Mouse (Mus musculus) adrenal gland, postnatal 25 days (tissue): Measurements from ENCODE around the gene Nphs1. TPM values are rescaled to one million over a fixed set of nuclear protein-coding genes. Genes with fewer than 3 reads are reported as not detected.
"Not testable (repeated sequence)": the region's sequence is repeated elsewhere in the genome, so short reads cannot be mapped to it uniquely, and the experiment has no call there.

Experiments
- DNase-seq: peaks from one replicate; pipeline ENCODE4 v3.0.0; 2021; ENCODE audit warnings: mixed read lengths
- total RNA-seq: library from RNA; stranded (reverse); gene quantifications from 2 replicates; pipeline ENCODE4 v1.2.3, GENCODE M21; 2021

Nphs1 gene
- total RNA-seq, 1 experiment from 2014 or later, result not detected

DNA sequence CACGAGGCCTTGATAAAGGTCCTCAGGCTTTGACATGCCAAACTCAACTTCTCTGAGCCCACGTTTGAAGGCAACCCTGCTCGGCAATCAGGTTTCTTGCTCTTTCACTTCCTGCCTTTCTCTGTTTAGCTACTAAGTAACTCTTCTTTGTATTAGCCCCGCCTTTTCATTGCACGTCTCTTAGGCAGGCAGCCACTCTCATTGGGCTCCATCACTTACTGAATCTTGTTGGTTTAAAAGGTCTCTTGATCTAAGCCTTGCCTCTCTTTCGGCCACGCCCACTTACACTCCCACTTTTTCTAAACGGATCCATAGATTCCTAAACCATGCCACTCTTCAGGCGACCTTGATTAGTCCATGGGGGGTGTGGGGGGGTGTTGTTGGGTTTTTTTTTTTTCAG lies 14.4 kb upstream of the Nphs1 start:
- no peak for DNase-seq

DNA sequence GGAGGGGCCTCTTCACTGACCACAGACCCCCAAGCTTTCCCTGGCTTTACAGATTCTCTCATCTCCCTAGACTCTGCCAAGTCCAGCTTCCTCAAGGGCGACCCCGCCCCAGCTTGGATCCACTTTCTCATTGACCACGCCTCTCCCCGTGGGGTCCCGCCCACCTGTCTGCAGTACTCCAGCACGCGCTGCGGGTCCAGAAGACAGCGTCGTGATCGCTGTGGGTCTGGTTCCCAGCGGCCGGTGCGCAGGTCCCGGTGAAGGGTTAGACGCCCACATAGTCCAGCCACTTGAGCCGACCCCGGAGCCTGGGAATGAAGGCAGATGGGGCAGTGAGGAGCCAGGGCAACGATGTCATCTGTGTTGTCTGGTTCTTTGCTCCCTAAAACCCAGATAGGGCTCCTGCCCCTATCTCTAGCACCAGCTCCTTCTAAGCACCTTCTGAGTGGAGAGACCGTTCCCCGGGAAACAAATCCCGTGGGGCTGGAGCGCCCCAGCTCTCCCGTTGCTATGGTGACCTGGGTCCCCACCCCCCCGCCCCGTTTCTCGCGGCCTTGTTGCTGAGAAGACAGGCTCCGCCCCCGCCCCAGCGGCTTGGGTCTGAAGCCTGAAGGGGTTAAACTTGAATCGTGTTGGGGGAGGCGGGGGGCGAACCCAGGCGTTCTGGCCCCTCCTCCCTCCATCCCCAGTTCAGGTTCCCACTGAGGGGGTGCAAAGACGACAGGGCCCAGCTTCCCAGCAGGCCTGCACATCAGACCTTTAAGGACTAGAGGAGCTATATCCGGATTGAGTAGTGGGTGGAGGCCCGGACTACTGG lies 13.8 kb upstream of the Nphs1 start:
- DNase-seq, result peak; percentile 56

GRCm38 (mm10) chr7:30444971-30445751 lies 13.0 kb upstream of the Nphs1 start, which contains the start of gene Aplp1:
Aplp1 (minus strand) TSS chr7:30445535.
- DNase-seq, result peak; percentile 79

GRCm38 (mm10) chr7:30450241-30450640 lies 7.9 kb upstream of the Nphs1 start:
- DNase-seq, result no peak

GRCm38 (mm10) chr7:30453327-30453726 lies 4.8 kb upstream of the Nphs1 start:
- DNase-seq, result no peak

GRCm38 (mm10) chr7:30453766-30454165 lies 4.3 kb upstream of the Nphs1 start:
- no peak for DNase-seq

GRCm38 (mm10) chr7:30454259-30454658 lies 3.9 kb upstream of the Nphs1 start:
- no peak for DNase-seq

DNA sequence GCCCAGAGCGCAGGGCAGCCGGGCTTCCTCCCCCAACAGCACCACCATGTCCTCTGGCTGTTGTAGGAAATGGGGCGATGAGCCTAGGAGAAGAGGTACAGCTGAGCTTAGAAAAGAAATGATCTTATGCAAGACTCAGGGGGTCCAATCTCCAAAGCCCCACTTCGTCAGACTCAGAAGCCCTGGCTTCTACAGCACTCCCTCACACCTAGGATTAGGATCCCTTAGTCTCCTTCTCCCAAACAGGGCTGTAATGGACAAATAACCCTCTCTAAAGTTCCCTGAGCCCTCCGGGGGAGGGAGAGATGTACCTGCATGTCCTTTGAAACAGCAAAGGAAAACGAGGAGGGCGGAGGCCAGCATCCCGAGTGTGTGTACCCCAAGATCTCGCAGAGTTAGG lies 1.6 kb upstream of the Nphs1 start:
- no peak for DNase-seq

- DNase-seq, result no peak
These were observed 1.0 kb upstream of the Nphs1 start for GRCm38 (mm10) chr7:30456911-30457628.

DNA sequence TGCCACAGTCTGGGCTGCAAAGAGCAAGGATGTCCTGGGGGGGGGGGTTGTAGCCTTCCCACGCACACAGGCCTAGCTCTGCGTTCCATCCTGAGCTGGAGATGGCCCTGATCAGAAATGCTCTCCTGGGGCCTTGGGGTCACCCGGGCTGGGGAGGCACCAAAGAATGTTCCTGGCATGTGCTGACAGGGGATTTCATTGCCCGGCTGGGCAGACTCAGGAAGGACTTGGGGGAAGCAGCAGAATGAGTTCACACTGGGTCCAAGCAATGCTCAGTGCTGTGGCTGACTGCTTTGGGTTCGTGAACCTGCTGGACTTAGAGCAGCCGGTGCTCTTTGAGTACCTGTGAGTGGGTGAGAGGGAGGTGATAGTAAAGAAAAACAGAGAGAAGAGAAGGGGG lies 1.4 kb downstream of the Nphs1 start:
- DNase-seq, result no peak

DNA sequence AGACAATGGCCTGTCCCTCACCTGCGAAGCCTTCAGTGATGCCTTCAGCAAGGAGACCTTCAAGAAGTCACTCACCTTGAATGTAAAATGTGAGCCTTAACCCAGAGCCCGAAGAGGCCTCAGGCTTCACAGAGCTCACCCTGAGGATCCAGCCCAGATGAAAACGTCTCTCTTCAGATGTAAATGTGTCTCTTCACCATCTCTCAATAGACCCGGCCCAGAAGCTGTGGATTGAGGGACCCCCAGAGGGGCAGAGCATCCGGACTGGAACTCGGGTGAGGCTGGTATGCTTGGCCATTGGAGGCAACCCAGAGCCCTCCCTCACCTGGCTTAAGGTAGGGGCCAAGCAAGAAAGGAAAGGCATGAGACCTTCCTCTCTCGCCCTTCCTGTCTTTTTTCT lies 5.5 kb downstream of the Nphs1 start:
- no peak for DNase-seq

- no peak for DNase-seq
These were observed 5.9 kb downstream of the Nphs1 start for GRCm38 (mm10) chr7:30463996-30464395.

- no peak for DNase-seq
These were observed 6.7 kb downstream of the Nphs1 start for GRCm38 (mm10) chr7:30464816-30465300.

DNA sequence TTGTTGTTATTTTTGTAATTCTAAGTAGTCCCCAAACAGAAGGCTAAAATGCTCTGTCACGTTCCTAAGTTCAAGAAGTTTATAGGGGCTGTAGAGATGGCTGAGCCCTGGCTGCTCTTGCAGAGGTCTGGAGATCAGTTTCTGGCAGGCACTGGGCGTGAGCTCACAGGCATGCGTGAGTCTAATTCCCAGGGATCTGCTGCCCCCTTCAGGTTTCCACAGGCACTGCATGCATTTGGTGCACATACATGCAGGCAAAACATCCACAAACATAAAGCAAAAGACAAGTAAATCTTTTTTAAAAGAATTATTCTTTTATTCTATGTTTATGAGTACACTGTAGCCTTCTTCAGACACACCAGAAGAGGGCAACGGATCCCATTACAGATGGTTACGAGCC lies 14.3 kb downstream of the Nphs1 start:
- DNase-seq, result peak; percentile 45

GRCm38 (mm10) chr7:30474999-30475398 lies 16.9 kb downstream of the Nphs1 start:
- no peak for DNase-seq

- DNase-seq, result not testable (repeated sequence)
These were observed 18.0 kb downstream of the Nphs1 start for GRCm38 (mm10) chr7:30476136-30476535.

GRCm38 (mm10) chr7:30477415-30478381 lies 19.6 kb downstream of the Nphs1 start:
- no peak for DNase-seq

DNA sequence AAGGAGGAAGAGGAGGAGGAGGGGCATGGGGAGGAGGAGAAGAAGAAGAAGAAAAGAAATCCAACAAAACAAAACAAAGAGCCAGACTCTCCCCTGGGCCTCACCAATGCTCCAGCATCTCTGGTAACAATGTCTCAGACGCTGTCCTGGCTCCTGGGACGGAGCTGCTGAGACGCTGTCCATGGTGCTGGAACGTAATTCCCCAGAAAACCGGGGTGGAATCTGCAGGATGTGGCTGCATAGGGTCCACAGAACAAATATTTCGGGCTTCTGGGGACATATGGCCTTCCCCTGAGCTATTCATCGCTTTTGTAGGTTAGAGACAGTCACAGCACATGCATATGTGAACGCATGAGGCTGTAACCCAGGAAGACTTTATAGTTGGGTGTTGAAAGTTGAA lies 26.1 kb downstream of the Nphs1 start:
- peak; percentile 44 for DNase-seq

DNA sequence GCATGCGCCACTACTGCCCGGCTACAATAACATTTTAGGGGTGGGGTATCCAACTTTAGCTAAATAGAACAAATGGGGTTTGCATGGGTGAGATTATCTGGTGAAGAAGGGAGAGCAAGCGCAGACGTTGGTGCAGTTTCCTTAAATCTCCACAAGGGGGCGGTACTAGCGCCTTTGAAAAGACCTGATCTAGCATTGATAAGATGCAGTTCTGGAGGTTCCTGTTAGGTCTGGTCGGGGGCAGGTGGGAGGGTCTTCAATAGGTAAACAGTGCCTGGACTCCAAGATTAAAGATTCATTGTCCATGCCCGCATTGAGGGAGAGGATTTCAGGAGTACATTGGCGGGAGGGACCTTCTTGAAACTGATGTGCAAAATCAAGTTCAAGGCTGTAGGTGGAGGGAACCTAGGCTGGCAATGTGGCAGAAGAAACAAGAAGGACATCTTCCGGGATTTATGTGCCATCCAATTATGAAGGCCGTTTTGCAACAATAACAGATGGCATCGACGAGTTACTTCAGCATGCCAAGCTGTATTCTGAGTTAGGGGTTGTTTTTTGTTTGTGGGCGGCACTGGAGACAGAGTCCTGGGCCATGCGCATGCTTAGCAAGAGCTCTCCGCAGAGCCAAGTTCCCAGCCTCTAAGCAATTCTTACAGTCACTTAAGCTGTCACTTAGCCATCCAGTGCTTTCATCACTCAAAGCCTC lies 32.3 kb downstream of the Nphs1 start:
- DNase-seq, result no peak

GRCm38 (mm10) chr7:30490957-30491307 lies 32.8 kb downstream of the Nphs1 start:
- no peak for DNase-seq

DNA sequence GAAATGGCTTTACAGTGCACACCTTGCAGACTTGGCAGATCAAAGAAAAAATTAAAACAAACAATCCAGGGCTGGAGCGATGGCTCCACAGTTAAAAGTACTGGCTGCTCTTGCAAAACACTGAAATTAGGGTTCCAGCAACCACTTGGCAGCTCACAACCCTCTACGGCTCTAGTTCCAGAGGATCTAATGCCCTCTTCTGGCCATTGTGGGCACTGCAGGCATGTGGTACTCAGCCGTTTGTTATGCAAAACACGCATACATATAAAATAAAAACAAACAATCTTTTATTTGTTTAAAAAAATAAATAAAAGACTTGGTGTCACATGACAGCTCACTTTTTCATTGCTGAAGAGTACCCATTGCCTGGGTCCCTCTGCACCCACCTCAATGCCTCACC lies 34.6 kb downstream of the Nphs1 start:
- DNase-seq, result peak; percentile 80
